Mouse (Mus musculus): Measurements from ENCODE around the gene Msh6.
"Not testable (repeated sequence)": the region's sequence is repeated elsewhere in the genome, so short reads cannot be mapped to it uniquely, and the experiment has no call there.

The Msh6 gene

DNA sequence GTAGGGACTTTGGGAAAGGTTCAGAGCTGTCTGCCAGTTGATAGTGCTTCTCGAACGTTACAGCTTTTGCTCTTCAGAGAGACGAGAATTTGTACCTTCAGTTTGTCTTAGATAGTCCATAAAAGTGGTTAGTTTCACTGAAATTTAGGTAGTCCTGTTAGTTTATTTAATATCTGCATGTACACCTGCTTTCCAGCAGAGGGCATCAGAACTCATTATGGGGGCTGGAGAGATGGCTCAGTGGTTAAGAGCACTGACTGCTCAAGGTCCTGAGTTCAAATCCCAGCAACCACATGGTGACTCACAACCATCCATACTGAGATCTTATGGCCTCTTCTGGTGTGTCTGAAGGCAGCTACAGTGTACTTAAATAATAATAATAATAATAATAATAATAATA, 7.2 kb downstream of the Msh6 start:
- DNase-seq, result no peak

DNA sequence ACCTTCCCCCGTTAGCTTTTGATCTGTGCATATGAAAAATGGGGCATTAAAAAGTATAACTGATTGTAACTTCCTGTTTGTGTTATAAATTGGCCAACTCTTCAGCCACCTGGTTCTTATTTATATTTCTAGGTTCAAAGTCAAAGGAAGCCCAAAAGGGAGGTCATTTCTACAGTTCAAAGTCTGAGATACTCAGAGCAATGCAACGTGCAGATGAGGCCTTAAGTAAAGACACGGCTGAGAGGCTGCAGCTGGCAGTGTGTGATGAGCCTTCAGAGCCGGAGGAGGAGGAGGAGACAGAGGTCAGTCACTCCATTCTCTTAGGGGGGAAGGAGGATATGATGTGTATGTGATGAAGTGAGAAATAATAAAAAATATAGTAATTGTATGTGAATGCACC, 8.5 kb downstream of the Msh6 start:
- peak; percentile 51 for DNase-seq

DNA sequence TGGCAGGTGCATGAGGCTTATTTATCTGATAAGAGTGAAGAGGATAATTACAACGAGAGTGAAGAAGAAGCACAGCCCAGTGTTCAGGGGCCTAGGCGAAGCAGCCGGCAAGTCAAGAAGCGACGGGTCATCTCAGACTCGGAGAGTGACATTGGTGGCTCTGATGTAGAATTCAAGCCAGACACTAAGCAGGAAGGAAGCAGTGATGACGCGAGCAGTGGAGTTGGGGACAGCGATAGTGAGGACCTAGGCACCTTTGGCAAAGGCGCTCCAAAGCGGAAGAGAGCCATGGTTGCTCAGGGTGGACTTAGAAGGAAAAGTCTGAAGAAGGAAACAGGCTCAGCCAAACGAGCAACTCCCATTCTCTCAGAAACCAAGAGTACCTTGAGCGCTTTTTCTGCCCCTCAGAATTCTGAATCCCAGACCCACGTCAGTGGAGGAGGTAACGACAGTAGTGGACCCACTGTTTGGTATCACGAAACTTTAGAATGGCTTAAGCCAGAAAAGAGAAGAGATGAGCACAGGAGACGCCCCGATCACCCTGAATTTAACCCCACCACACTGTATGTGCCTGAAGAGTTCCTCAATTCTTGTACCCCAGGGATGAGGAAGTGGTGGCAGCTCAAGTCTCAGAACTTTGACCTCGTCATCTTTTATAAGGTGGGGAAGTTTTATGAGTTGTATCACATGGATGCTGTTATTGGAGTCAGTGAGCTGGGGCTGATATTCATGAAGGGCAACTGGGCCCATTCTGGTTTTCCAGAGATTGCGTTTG, 9.8 kb downstream of the Msh6 start:
- DNase-seq, result no peak

DNA sequence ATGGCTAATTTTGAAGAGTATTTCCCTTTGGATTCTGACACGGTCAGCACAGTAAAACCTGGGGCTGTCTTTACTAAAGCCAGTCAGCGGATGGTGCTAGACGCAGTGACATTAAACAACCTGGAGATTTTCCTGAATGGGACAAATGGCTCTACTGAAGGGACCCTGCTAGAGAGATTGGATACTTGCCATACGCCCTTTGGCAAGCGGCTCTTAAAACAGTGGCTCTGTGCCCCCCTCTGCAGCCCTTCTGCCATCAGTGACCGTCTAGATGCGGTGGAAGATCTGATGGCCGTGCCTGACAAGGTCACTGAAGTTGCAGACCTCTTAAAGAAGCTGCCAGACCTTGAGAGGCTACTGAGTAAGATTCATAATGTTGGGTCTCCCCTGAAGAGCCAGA, 11.1 kb downstream of the Msh6 start:
- DNase-seq, result no peak

DNA sequence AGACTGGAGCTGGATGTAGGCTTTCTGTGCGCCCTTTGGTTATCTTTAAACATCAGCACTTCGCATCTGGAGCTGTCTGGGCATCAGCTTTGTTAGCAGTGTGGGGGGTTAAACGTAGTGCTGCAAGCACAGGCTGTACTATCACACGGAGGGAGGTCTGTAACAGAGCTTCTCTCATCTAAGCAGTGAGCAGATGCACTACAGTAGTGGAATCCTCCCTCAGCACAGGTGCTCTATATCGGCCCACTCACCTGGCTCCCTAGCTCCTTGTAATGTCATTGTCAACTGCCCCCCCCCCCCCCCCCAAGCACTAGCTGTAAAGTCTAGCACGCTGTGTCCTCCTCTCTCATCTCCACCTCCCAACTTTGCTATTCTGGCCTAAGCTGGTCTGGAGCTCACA, 12.6 kb downstream of the Msh6 start:
- no peak for DNase-seq

DNA sequence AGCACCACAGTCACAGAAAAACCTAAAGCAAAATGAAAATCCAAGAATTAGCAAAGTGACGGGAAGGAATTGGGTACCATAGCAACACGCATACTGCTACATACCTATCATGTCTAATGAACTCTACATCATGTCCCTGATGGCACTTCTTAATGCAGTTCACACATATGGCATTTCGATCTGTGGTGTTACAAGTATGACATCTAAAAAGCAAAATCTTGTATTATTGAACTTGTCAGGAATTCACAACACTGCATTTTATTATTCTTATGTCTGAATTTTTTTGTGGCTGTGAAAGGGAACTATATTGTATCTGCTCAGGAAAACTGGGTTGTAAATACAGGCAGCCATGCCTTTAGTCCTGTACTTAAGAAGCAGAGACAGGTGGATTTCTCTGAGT, 17.3 kb downstream of the Msh6 start:
- DNase-seq, result no peak

DNA sequence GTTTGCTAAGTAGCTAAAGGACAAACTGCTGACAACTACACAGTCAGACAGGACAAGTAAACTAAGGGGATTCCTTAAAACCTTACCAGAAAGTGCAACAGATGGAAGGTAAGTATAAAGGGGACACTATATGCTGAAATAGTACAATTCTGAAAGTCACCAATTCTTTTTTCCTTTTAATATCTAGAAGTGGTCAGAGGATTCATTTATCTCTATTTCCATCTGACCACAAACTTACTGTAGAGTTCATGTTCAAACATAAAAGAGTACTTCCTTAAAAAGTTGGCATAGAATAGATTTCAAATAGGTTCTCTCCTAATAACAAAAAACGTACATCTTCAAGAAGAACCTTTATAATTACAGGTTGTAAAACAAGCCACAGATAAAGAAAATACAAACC, 18.5 kb downstream of the Msh6 start:
- no peak for DNase-seq

DNA sequence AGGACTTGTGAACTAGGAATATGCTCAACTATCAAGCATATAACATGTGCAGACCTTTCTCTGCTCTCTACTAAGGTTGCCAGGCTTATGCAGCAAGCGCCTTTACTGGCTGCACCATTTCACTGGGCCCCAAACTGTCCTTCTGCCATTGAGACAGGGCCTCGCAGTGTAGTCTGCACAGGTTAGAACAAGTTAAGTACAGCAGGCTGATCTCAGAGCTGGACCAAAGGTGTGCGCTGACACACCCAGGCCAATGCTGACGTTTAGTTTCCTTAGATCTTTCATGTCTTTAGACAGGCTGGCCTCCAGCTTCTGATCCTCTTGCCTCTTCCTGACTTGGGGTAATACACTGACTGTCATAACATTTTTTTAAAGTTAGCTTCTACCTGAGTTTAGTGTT, 22.9 kb downstream of the Msh6 start:
- no peak for DNase-seq

DNA sequence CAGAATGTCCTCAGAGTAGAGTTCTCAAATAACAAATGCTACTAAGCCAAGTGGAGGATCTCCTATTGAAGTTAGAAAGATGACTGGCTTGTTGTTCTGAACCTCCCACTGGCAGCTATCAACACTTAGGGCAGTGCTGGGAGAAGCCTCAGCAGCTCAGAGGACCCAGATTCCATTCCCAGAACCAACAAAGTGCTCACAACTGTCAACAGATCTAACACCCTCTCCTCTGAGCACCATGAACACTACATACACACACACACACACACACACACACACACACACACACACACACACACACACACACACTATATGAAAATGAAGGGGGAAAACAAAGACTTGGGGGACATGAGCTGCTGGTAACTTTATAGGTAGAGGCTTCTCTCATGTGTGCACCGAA, 30.0 kb downstream of the Msh6 start:
- no peak for DNase-seq

DNA sequence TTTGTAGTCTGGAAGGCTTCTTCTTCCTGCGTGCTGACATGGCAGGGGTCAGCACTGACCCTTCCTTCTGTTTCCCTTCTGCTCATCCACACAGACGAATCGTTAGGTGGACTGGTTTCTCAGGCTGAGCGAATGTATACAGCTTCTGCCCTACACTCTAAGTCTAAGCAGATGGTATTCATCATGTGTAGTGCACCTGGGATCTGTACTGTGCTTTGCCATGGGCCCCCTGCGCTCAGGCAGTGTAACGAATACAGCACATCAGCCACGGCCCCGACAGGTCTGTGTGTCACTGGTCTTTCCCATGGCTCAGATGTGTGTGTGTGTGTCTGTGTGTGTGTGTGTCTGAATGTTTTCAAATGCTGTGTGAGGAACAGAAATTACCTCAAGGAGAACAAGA, 32.1 kb downstream of the Msh6 start:
- no peak for DNase-seq

DNA sequence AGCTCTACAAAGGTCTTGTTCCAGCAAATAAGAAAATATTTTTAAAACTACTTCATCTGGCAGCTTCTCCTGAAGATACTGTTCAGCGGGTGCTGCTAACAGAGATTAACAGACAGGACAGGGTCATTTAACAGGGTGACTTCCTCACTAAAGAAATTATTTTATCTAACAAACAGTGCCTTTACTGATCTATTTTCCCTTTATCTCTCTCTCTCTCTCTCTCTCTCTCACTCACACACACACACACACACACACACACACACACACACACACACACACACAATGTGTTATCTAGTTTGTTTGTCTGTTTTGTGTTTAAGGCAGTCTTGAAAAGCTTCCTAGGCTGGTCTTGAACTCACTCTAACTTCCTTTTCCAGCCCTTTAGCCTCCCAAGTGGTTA, 39.6 kb downstream of the Msh6 start:
- DNase-seq, result no peak

DNA sequence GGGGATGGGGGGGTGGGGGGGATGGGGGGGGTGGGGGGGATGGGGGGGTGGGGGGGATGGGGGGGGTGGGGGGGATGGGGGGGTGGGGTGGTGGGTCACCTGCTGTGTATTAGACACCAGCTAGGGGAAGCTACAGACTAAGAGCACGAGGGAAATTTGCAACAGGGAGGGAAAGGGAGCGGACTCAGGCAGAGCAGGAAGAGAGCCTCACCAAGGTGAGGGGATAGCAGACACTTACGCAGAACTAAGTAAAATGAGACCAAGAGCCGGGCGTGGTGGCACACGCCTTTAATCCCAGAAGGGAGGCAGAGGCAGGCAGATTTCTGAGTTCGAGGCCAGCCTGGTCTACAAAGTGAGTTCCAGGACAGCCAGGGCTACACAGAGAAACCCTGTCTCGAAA, 41.2 kb downstream of the Msh6 start:
- DNase-seq, result not testable (repeated sequence)

DNA sequence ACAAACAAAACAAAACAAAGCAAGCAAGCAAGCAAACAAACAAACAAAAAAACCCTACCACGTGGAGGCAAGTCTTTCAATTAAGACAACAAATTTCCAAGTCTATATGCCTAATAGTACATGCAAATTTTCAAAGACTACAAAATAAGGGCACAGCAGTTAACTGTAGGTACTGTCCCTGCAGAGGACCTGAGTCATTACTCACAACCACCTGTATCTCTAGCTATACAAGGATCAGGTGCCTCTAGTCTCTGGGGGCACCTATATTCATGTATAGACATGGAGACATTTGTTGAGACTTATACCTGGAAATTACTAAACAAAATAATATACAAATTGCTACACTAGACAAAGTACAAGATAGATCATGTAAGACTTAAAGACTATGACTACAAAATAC, 49.1 kb downstream of the Msh6 start:
- DNase-seq, result no peak

DNA sequence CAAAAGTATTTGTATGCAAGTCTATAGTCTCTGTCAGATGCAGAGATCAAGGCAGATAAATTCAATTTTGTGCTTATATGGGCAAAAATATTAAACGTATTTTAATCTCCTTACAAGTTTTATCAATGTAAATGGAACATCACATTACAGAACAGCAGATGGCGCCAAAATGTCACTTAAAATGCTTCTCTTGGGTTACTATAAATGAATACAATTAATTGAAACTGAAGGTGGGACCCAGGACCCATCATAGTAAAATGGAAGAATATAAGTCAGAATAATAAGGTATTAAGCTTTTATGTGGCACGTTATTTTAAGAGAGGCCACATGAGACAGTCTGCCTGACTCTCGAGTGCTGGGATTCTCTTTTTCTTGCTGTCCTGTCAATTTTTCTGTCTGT, 50.4 kb downstream of the Msh6 start:
- peak; percentile 78 for DNase-seq

DNA sequence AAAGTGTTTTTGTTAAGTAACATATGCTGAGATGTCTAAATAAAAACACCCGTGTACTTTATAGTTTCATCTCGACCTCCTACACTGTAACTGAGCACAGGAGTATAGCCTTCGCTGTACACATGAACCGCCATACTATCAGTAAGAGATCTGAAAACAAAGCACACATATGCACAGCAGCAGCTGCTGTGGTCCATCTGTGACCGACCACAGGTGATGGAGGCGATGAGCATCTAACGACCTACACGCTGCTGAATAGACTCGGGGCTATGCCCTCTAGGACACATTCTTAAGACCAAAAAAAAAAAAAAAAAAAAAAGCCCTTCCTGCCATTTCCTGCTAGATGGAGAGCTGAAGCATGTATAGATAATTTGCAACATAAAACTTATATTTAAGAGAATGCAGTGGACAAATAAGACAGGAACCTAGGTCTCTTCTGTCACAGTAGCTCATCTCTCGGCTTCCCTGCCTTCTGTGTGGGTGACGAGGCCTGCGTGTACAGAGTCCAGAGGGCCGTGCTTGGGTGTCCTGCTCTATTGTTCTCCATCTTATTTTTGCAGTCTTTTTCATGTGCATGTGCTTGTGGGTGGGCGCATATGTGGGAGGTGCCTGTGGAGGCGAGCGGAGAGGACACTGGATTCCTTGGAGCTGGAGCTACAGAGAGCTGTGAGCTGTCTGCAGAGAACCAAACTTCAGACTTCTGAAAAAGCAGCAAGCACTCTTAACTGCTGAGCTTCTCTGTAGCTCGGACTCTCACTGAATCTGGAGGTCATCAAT, 54.5 kb downstream of the Msh6 start:
- DNase-seq, result no peak

DNA sequence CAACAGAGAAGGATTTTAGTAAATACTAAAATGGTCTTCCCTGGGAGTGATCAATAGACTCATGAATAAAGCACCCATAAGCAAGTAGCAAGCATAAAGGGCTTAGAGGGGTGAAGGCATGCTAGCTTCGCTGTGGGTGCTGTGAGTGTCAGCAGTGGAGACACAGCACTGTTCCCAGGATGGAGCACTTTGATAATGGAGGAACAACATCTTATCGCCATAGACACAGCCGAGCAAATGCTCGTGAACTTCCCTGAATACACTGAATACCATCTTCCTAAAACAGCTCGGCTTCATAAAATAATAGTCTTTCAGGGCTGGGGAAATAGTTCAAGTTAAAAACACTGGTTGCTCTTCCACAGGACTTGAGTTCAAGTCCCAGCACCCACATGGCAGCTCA, 56.9 kb downstream of the Msh6 start:
- no peak for DNase-seq

DNA sequence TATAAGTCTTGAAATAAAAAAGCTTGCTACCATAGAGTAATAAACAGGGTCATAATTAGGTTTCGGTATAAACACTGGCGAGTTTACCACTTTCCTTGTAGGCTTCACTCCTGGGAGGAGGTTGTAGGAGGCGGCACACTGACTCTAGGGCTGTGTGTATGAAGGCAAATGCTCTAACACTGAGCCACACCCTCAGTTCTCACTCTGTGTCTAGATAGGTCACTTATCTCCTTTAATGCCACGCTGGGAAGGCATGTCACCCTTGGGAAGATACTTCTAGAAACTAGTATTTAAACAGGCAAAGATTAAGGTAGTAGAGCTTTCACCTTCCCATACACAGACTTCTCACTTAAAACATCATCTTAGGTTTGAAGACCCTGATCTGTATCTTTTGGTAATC, 59.6 kb downstream of the Msh6 start:
- no peak for DNase-seq
